Mouse (Mus musculus): ENCODE measurements around the gene Pla2g6. TPM values are rescaled to one million over a fixed set of nuclear protein-coding genes. Genes with fewer than 3 reads are reported as not detected.
A peak's percentile ranks its signal among the peaks of the same experiment; 100 is the strongest.

The Pla2g6 gene
- polyA plus RNA-seq, 1 experiment = 40.6 TPM

GRCm38 (mm10) chr15:79262786-79263309, 65.3 kb downstream of the Pla2g6 start:
- Histone ChIP-seq H3K9me3 (replicated peaks; ENCODE audit: control insufficient read depth, insufficient read depth, low read length, poor library complexity, severe bottlenecking) (no peaks in the 10 kb centered on the region), H3K4me1 (ENCODE audit: control insufficient read depth, insufficient read depth, low read length) (peaks cover 2% of the 10 kb centered on the region), H3K27me3 (ENCODE audit: control insufficient read depth, insufficient read depth, low read length, poor library complexity, severe bottlenecking) (peaks cover 2% of the 10 kb centered on the region; the same call in 1 of the 2 replicates), H3K9ac (ENCODE audit: low read depth, poor library complexity, severe bottlenecking) (no peak overlapping the region), H3K27ac (ENCODE audit: insufficient read depth, low read length) (no peak overlapping the region), H3K36me3 (ENCODE audit: control insufficient read depth, insufficient read depth, low read length, poor library complexity, severe bottlenecking) (no peaks in the 10 kb centered on the region), H3K4me3 (ENCODE audit: low read depth, low read length) (no peak overlapping the region)
- no peak for TF ChIP-seq POLR2A (IDR thresholded peaks at IDR 0.05; ENCODE audit: insufficient read depth, low read length)
- no peak for TF ChIP-seq EP300 (IDR thresholded peaks at IDR 0.05; ENCODE audit: insufficient read depth, low read depth, low read length)
- no peak for TF ChIP-seq CTCF (IDR thresholded peaks at IDR 0.05; ENCODE audit: low read depth, low read length)

- H3K27ac ChIP-seq (ENCODE audit: insufficient read depth, low read length) = no peak overlapping the region
- peaks cover 2% of the 10 kb centered on the region; the same call in 1 of the 2 replicates for H3K27me3 ChIP-seq (ENCODE audit: control insufficient read depth, insufficient read depth, low read length, poor library complexity, severe bottlenecking)
- no peak overlapping the region for H3K9ac ChIP-seq (ENCODE audit: low read depth, poor library complexity, severe bottlenecking)
- TF ChIP-seq CTCF (IDR thresholded peaks at IDR 0.05; ENCODE audit: low read depth, low read length) = peak; percentile 56
- TF ChIP-seq EP300 (IDR thresholded peaks at IDR 0.05; ENCODE audit: insufficient read depth, low read depth, low read length) = no peak
- no peaks in the 10 kb centered on the region for H3K9me3 ChIP-seq (replicated peaks; ENCODE audit: control insufficient read depth, insufficient read depth, low read length, poor library complexity, severe bottlenecking)
- H3K36me3 ChIP-seq (ENCODE audit: control insufficient read depth, insufficient read depth, low read length, poor library complexity, severe bottlenecking) = no peaks in the 10 kb centered on the region
- peaks cover 2% of the 10 kb centered on the region for H3K4me1 ChIP-seq (ENCODE audit: control insufficient read depth, insufficient read depth, low read length)
- H3K4me3 ChIP-seq (ENCODE audit: low read depth, low read length) = no peak overlapping the region
These were observed 65.8 kb downstream of the Pla2g6 start for GRCm38 (mm10) chr15:79262375-79262774.

- no peak for TF ChIP-seq EP300 (IDR thresholded peaks at IDR 0.05; ENCODE audit: insufficient read depth, low read depth, low read length)
- peak; percentile 11 for TF ChIP-seq CTCF (IDR thresholded peaks at IDR 0.05; ENCODE audit: low read depth, low read length)
- TF ChIP-seq POLR2A (IDR thresholded peaks at IDR 0.05; ENCODE audit: insufficient read depth, low read length) = no peak
- no peak overlapping the region for H3K27ac ChIP-seq (ENCODE audit: insufficient read depth, low read length)
- H3K27me3 ChIP-seq (ENCODE audit: control insufficient read depth, insufficient read depth, low read length, poor library complexity, severe bottlenecking) = peaks cover 2% of the 10 kb centered on the region; the same call in 1 of the 2 replicates
- peaks cover 2% of the 10 kb centered on the region for H3K4me1 ChIP-seq (ENCODE audit: control insufficient read depth, insufficient read depth, low read length)
- H3K9ac ChIP-seq (ENCODE audit: low read depth, poor library complexity, severe bottlenecking) = peak overlapping the region; percentile 75
- peak overlapping the region; percentile 69 for H3K4me3 ChIP-seq (ENCODE audit: low read depth, low read length)
- H3K9me3 ChIP-seq (replicated peaks; ENCODE audit: control insufficient read depth, insufficient read depth, low read length, poor library complexity, severe bottlenecking) = no peaks in the 10 kb centered on the region
- no peaks in the 10 kb centered on the region for H3K36me3 ChIP-seq (ENCODE audit: control insufficient read depth, insufficient read depth, low read length, poor library complexity, severe bottlenecking)
These were observed 66.4 kb downstream of the Pla2g6 start for GRCm38 (mm10) chr15:79261757-79262156.

DNA sequence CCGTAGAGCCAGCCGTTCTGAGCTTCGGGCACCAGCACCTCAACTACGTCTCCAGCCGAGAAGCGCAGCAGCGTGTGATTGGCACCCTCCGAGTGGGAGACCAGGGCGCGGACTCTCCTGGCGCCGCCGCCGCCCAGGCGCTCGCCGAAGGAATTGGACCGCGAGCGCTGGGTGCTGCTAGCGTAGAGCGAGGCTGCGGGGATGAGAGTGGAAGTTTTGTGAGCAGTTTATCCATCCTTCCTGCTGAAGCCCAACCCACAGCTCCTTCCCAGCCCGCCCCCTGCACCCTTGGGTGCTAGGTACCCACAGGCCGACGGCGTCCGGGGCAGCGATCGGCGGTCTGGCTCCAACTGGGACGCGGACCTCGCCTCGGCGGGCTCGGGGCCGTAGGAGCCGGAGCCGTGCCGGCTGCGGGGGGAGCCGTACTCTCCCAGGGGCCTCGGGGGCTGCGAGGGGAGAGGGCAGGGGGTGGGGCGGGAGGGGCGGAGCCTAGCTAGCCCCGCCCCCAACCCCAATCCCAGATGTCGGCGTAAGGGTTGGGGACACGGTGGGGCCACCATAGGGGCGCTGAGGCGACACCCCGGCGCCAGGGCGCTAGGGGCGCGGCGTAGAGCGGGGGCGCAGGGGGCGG, 67.0 kb downstream of the Pla2g6 start:
- no peaks in the 10 kb centered on the region for H3K36me3 ChIP-seq (ENCODE audit: control insufficient read depth, insufficient read depth, low read length, poor library complexity, severe bottlenecking)
- H3K4me1 ChIP-seq (ENCODE audit: control insufficient read depth, insufficient read depth, low read length) = peaks cover 2% of the 10 kb centered on the region
- peaks cover 2% of the 10 kb centered on the region; the same call in 1 of the 2 replicates for H3K27me3 ChIP-seq (ENCODE audit: control insufficient read depth, insufficient read depth, low read length, poor library complexity, severe bottlenecking)
- H3K4me3 ChIP-seq (ENCODE audit: low read depth, low read length) = peak overlapping the region; percentile 69
- peak overlapping the region; percentile 75 for H3K9ac ChIP-seq (ENCODE audit: low read depth, poor library complexity, severe bottlenecking)
- H3K27ac ChIP-seq (ENCODE audit: insufficient read depth, low read length) = no peak overlapping the region
- TF ChIP-seq POLR2A (IDR thresholded peaks at IDR 0.05; ENCODE audit: insufficient read depth, low read length) = no peak
- TF ChIP-seq CTCF (IDR thresholded peaks at IDR 0.05; ENCODE audit: low read depth, low read length) = no peak
- no peak for TF ChIP-seq EP300 (IDR thresholded peaks at IDR 0.05; ENCODE audit: insufficient read depth, low read depth, low read length)
- H3K9me3 ChIP-seq (replicated peaks; ENCODE audit: control insufficient read depth, insufficient read depth, low read length, poor library complexity, severe bottlenecking) = no peaks in the 10 kb centered on the region

DNA sequence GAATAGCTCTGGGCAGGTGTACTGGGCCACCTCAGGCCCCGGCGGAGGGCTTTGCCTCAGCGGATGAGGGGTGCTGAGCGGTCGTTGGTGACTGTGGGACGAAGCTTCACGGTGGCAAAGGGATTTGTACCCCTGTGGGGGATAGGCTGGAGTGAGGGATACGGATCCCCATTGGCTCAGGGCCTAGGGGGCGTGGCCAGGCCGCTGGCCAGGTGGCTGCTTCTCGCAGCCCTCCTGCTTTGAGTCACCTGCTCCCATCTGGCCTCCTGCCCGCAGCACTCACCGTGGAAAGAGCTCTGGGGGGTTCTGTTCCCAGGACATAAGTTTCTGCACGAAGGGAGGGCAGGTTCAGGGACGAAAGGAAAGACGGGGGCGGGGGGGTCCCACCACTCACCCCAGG, 69.7 kb downstream of the Pla2g6 start:
- H3K4me3 ChIP-seq (ENCODE audit: low read depth, low read length) = peak overlapping the region; percentile 35
- no peak overlapping the region for H3K9ac ChIP-seq (ENCODE audit: low read depth, poor library complexity, severe bottlenecking)

DNA sequence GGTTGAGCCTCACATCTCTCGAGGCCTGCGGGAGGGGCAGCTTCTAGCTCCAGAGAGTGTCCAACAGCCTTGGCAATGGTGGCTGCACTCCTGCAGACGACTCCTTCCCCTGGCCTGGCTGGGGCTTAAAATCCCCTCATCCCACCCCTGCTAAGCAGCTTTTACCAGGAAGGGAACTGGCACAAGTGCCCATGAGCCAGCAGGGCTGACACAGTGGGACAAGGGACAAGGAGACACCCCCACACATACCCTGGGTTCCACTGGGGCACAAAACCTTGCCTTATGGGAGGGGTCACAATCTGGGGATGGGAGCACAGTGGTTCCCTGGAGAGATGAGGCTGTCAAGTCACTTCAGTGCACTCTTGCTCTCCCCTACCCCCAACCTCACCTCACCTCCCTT, 73.5 kb downstream of the Pla2g6 start, which contains the start of gene Slc16a8:
Slc16a8 (minus strand) TSS at position 101 of the 400 bp plus-strand sequence.
- no peaks in the 10 kb centered on the region for H3K9me3 ChIP-seq (replicated peaks; ENCODE audit: control insufficient read depth, insufficient read depth, low read length, poor library complexity, severe bottlenecking)
- no peak for TF ChIP-seq EP300 (IDR thresholded peaks at IDR 0.05; ENCODE audit: insufficient read depth, low read depth, low read length)
- TF ChIP-seq POLR2A (IDR thresholded peaks at IDR 0.05; ENCODE audit: insufficient read depth, low read length) = no peak
- TF ChIP-seq CTCF (IDR thresholded peaks at IDR 0.05; ENCODE audit: low read depth, low read length) = no peak
- H3K36me3 ChIP-seq (ENCODE audit: control insufficient read depth, insufficient read depth, low read length, poor library complexity, severe bottlenecking) = no peaks in the 10 kb centered on the region
- no peak within 1 kb of the TSS for H3K27ac ChIP-seq (ENCODE audit: insufficient read depth, low read length)
- peaks cover 4% of the 10 kb centered on the region for H3K4me1 ChIP-seq (ENCODE audit: control insufficient read depth, insufficient read depth, low read length)
- H3K9ac ChIP-seq (ENCODE audit: low read depth, poor library complexity, severe bottlenecking) = no peak within 1 kb of the TSS
- no peaks in the 10 kb centered on the region for H3K27me3 ChIP-seq (ENCODE audit: control insufficient read depth, insufficient read depth, low read length, poor library complexity, severe bottlenecking)
- H3K4me3 ChIP-seq (ENCODE audit: low read depth, low read length) = no peak within 1 kb of the TSS

More for the DNA sequence above, 69.7 kb downstream of the Pla2g6 start:
- no peak for TF ChIP-seq POLR2A (IDR thresholded peaks at IDR 0.05; ENCODE audit: insufficient read depth, low read length)
- TF ChIP-seq CTCF (IDR thresholded peaks at IDR 0.05; ENCODE audit: low read depth, low read length) = no peak
- TF ChIP-seq EP300 (IDR thresholded peaks at IDR 0.05; ENCODE audit: insufficient read depth, low read depth, low read length) = 0 out of 2 replicates have a peak, but pooled peaks have one; percentile 9
- no peaks in the 10 kb centered on the region for H3K9me3 ChIP-seq (replicated peaks; ENCODE audit: control insufficient read depth, insufficient read depth, low read length, poor library complexity, severe bottlenecking)
- H3K4me1 ChIP-seq (ENCODE audit: control insufficient read depth, insufficient read depth, low read length) = peaks cover 2% of the 10 kb centered on the region
- H3K27ac ChIP-seq (ENCODE audit: insufficient read depth, low read length) = no peak overlapping the region
- no peaks in the 10 kb centered on the region for H3K36me3 ChIP-seq (ENCODE audit: control insufficient read depth, insufficient read depth, low read length, poor library complexity, severe bottlenecking)
- H3K27me3 ChIP-seq (ENCODE audit: control insufficient read depth, insufficient read depth, low read length, poor library complexity, severe bottlenecking) = peaks cover 2% of the 10 kb centered on the region; the same call in 1 of the 2 replicates

Measured in ES-Bruce4 (cell line).